Mouse (Mus musculus) megakaryocyte, embryonic 14.5 days (primary cell): ENCODE results near the gene Klhdc1. TPM values are rescaled to one million over a fixed set of nuclear protein-coding genes. Genes with fewer than 3 reads are reported as not detected.

Source experiments
- H3K27me3 ChIP-seq: replicated peaks from 2 replicates; pipeline ENCODE3; 2012; ENCODE audit warnings: inconsistent platforms
- H3K36me3 ChIP-seq: replicated peaks from 2 replicates; pipeline ENCODE3; 2012; ENCODE audit warnings: low read length, inconsistent platforms, mixed read lengths
- H3K4me1 ChIP-seq: 2 replicates; pipeline ENCODE4 v1.6.1; 2012; ENCODE audit warnings: inconsistent platforms
- H3K4me3 ChIP-seq: replicated peaks from 2 replicates; pipeline ENCODE3; 2012; ENCODE audit warnings: moderate library complexity, mild to moderate bottlenecking, inconsistent platforms
- H3K9me3 ChIP-seq: 2 replicates; pipeline ENCODE4 v1.6.1; 2012; ENCODE audit warnings: inconsistent platforms
- FLI1 ChIP-seq: IDR thresholded peaks from 2 replicates; pipeline ENCODE4 v1.6.1; 2012; ENCODE audit warnings: low read length, inconsistent platforms, mixed read lengths
- GATA1 ChIP-seq: IDR thresholded peaks from 3 replicates; pipeline ENCODE4 v1.6.1; 2012; ENCODE audit warnings: mixed read lengths, low read length, inconsistent platforms, borderline replicate concordance
- polyA plus RNA-seq: library from polyadenylated mRNA; stranded (reverse); fragments of >175 nt; gene quantifications from 2 replicates; pipeline ENCODE4 v1.2.3, GENCODE M21; 2012; ENCODE audit warnings: low replicate concordance; ENCODE audit not compliant: insufficient read depth

Gene Klhdc1
- polyA plus RNA-seq, 1 experiment = 1.2 TPM

GRCm38 (mm10) chr12:69262251-69262650 is 21.3 kb downstream of the Klhdc1 start:
- no peak for TF ChIP-seq FLI1
- Histone ChIP-seq H3K36me3 (peaks cover 10% of the 10 kb centered on the region), H3K9me3 (no peaks in the 10 kb centered on the region), H3K4me3 (no peak overlapping the region), H3K4me1 (0 out of 2 replicates have a peak, but pooled peaks cover 4% of the 10 kb centered on the region), H3K27me3 (peaks cover 2% of the 10 kb centered on the region)

GRCm38 (mm10) chr12:69265031-69265430 is 24.1 kb downstream of the Klhdc1 start:
- TF ChIP-seq FLI1 (no peak), GATA1 (no peak)
- H3K4me3 ChIP-seq = no peak overlapping the region

DNA sequence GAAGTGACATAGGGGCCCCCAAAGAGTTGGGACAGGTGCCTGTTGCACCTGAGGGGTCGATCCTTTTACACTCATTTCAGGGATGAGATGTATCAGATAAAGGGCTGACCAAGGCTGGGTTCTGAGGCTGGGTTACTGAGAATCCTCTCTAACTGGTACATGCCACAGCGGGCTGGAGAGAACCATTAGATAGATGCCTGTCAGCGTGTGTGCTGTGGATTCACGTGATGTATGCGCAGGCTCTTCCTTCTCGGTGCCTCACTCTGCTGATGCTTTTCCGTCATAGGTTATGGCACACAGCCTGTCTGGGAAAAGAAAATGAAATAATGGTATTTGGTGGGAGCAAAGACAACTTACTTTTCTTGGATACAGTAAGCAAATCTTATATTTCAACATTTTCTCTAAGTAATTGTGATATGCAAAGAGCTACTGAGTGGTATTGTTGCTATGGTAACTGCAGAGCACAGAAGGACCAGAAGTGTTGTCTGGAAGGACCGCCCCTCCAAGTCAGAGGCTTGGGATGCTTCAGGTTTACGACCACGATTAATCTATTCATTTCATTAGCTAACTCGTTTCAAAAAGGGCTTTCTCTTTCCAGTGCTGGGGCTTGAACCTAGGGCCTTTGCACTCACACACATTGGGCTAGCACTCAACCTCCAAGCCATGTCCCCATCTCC is 27.1 kb downstream of the Klhdc1 start:
- H3K4me3 ChIP-seq = no peak overlapping the region
- peaks cover 3% of the 10 kb centered on the region for H3K36me3 ChIP-seq
- TF ChIP-seq FLI1 = no peak
- TF ChIP-seq GATA1 = no peak
- no peaks in the 10 kb centered on the region for H3K9me3 ChIP-seq
- H3K4me1 ChIP-seq = no peaks in the 10 kb centered on the region
- peaks cover 2% of the 10 kb centered on the region for H3K27me3 ChIP-seq

More at GRCm38 (mm10) chr12:69265031-69265430, 24.1 kb downstream of the Klhdc1 start:
- Histone ChIP-seq H3K4me1 (no peaks in the 10 kb centered on the region), H3K36me3 (peaks cover 2% of the 10 kb centered on the region), H3K27me3 (peaks cover 2% of the 10 kb centered on the region), H3K9me3 (no peaks in the 10 kb centered on the region)

DNA sequence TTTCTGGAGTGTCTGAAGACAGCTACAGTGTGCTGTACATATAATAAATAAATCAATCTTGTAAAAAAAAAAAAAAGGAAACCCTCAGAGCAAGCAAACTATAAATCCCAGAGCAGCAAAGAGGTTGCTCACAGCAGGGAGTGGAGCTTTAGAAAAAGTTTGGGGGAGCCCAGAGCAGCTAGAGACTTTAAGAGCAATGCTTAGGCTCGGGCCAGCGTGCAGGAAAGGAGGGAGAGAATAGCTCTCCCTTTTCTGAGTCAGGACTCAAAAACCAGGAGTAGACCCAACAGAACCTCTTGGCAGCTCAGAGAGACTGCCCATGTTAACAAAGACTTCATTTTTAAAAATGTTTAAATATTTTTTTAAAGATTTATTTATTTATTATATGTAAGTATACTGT is 28.0 kb downstream of the Klhdc1 start:
- no peak for TF ChIP-seq GATA1
- no peak for TF ChIP-seq FLI1
- H3K36me3 ChIP-seq = peaks cover 3% of the 10 kb centered on the region
- H3K9me3 ChIP-seq = no peaks in the 10 kb centered on the region
- peaks cover 2% of the 10 kb centered on the region for H3K27me3 ChIP-seq
- H3K4me1 ChIP-seq = no peaks in the 10 kb centered on the region
- no peak overlapping the region for H3K4me3 ChIP-seq

GRCm38 (mm10) chr12:69279931-69280469 is 39.0 kb downstream of the Klhdc1 start:
- no peaks in the 10 kb centered on the region for H3K9me3 ChIP-seq
- no peaks in the 10 kb centered on the region for H3K27me3 ChIP-seq
- TF ChIP-seq FLI1 = no peak
- TF ChIP-seq GATA1 = no peak
- peak overlapping the region; percentile 69 for H3K4me3 ChIP-seq
- no peaks in the 10 kb centered on the region for H3K36me3 ChIP-seq
- H3K4me1 ChIP-seq = peaks cover 13% of the 10 kb centered on the region

DNA sequence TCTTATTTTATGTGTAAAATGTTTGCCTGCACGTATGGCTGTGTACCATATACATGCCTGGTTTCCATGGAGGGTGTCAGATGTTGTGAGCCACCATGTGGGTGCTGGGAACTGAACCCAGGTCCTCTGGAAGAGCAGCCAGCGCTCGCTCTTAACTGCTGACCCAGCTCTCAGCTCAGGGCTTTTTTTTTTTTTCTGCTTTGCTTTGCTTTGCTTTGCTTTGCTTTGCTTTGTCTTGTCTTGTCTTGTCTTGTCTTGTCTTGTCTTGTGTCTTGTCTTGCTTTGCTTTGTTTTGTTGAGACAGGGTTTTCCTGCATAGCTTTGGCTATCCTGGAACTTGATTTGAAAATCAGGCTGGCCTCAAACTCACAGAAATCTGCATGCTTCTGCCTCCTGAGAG is 39.9 kb downstream of the Klhdc1 start:
- Histone ChIP-seq H3K36me3 (no peaks in the 10 kb centered on the region), H3K4me3 (no peak overlapping the region), H3K4me1 (peaks cover 13% of the 10 kb centered on the region), H3K9me3 (no peaks in the 10 kb centered on the region), H3K27me3 (no peaks in the 10 kb centered on the region)
- no peak for TF ChIP-seq GATA1
- TF ChIP-seq FLI1 = no peak

GRCm38 (mm10) chr12:69283146-69283545 is 42.2 kb downstream of the Klhdc1 start:
- Histone ChIP-seq H3K4me1 (peaks cover 24% of the 10 kb centered on the region), H3K27me3 (no peaks in the 10 kb centered on the region), H3K36me3 (no peaks in the 10 kb centered on the region), H3K4me3 (no peak overlapping the region), H3K9me3 (no peaks in the 10 kb centered on the region)
- no peak for TF ChIP-seq FLI1
- no peak for TF ChIP-seq GATA1

GRCm38 (mm10) chr12:69287535-69287934 is 46.6 kb downstream of the Klhdc1 start:
- TF ChIP-seq FLI1 (no peak), GATA1 (no peak)
- no peaks in the 10 kb centered on the region for H3K9me3 ChIP-seq
- H3K36me3 ChIP-seq = no peaks in the 10 kb centered on the region
- peaks cover 1% of the 10 kb centered on the region for H3K27me3 ChIP-seq
- no peak overlapping the region for H3K4me3 ChIP-seq
- peaks cover 15% of the 10 kb centered on the region for H3K4me1 ChIP-seq

DNA sequence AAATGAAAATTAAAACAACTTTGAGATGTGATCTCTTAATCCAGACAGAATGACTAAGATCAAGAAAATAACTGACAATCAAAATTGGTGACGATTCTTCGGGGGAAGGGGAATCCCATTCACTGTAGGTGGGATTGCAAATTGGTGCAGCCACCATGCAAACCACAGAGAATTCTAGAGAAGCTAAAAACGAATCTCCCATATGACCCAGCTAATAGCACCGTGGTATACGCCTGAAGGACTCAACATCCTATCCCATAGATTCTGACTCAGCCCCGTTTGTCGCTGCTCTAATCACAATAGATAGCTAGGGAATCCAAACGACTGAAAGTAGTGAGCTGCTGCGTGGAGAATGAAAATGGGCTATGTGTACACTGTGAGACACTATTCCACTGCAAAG is 47.7 kb downstream of the Klhdc1 start:
- Histone ChIP-seq H3K9me3 (no peaks in the 10 kb centered on the region), H3K4me1 (peaks cover 19% of the 10 kb centered on the region), H3K27me3 (peaks cover 1% of the 10 kb centered on the region), H3K4me3 (no peak overlapping the region), H3K36me3 (no peaks in the 10 kb centered on the region)
- TF ChIP-seq GATA1 (no peak), FLI1 (no peak)

GRCm38 (mm10) chr12:69292401-69292800 is 51.4 kb downstream of the Klhdc1 start:
- Histone ChIP-seq H3K4me3 (no peak overlapping the region), H3K4me1 (peaks cover 33% of the 10 kb centered on the region), H3K36me3 (no peaks in the 10 kb centered on the region), H3K27me3 (peaks cover 1% of the 10 kb centered on the region), H3K9me3 (no peaks in the 10 kb centered on the region)
- TF ChIP-seq FLI1 = no peak

GRCm38 (mm10) chr12:69293815-69294214 is 52.8 kb downstream of the Klhdc1 start:
- no peak for TF ChIP-seq GATA1
- no peak for TF ChIP-seq FLI1
- Histone ChIP-seq H3K4me1 (peaks cover 31% of the 10 kb centered on the region), H3K4me3 (no peak overlapping the region), H3K36me3 (no peaks in the 10 kb centered on the region), H3K9me3 (no peaks in the 10 kb centered on the region), H3K27me3 (peaks cover 1% of the 10 kb centered on the region)
